Mouse (Mus musculus): Measurements from ENCODE around the gene Faah. TPM values are rescaled to one million over a fixed set of nuclear protein-coding genes. Genes with fewer than 3 reads are reported as not detected.

Gene Faah
- 25.7 and 31.3 TPM in 2 replicates for polyA plus RNA-seq (2012; rRNA removed)

DNA sequence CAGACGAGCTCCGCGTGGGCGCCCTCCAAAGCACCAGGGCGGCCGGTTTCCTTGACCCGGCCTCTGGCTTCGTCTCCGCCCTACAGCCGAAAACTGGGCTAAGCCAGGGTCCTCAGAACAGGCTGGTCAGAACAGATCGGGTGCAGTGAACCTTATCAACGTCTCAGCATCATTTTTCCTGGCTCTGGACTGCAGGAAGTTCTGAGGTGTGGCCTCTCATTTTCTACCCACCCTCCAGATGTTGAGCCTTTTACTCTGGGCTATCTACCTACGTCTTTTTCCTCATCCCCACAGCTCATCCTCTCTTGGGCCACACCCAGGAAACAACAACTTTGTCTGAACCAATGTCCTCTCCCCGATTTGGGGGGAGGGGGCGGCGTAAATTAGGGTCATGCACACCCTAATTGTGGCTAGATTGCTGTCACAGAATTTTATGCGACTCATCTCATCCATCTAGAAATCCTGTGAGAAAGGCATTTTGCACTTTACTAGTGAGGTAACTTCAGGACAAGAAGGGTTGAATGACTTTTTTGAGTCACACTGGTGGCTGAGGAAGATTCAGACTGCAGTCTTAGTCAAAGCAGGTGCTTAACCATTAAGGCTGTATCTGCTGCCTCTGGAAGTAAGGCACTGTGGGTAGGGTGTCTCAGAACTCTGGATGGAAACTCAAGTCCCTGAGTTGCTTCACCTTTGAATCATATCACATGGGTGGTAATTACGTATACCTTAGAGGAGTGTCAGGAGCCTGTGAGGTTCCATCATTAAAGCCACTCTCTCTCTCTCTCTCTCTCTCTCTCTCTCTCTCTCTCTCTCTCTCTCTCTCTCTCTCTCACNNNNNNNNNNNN lies at the start of gene Faah:
TSS of gene Faah (minus strand) at position 25 of the 845 bp plus-strand sequence.
- DNase-seq (ENCODE audit: low read depth in 1 of 2, low spot score in 2 of 2), result no peak
- H3K27me3 ChIP-seq (ENCODE audit: control insufficient read depth, insufficient read depth, low read length), result no peaks in the 10 kb centered on the region
- WGBS, result 13% methylated on average over 18 of the region's 18 CpGs
- no peaks in the 10 kb centered on the region for H3K36me3 ChIP-seq (ENCODE audit: control insufficient read depth, insufficient read depth, low read length)
- peaks cover 3% of the 10 kb centered on the region for H3K4me1 ChIP-seq (ENCODE audit: control insufficient read depth, insufficient read depth, insufficient read length)
- TF ChIP-seq POLR2A (IDR thresholded peaks at IDR 0.05; ENCODE audit: low read depth, low read length) (no peak), CTCF (IDR thresholded peaks at IDR 0.05; ENCODE audit: extremely low read depth, insufficient read depth, insufficient read length, insufficient replicate concordance) (no peak)
- H3K4me3 ChIP-seq (ENCODE audit: extremely low read depth, insufficient read depth, insufficient read length), result peak within 1 kb of the TSS; percentile 78
- peak within 1 kb of the TSS; percentile 80 for H3K27ac ChIP-seq (ENCODE audit: insufficient read depth, low read length)

DNA sequence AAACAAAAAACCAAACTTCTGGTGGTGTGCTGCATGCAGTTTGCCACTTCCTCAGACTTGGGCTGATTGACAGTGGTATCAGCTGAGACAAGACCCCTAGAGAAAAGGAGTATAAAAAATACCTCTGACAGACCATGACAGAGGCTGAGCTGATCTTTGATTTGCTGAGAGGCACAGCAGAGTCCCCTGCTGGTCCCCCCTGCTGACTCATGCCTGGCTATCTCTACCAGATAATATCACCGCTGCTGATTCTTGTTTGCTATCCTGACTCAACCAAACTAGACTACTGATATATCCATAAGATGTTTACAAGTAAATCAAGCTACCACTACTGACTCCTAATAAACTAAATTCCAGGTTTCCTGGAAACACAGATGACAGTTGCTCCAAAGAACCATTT lies 46.1 kb upstream of the Faah start:
- H3K27ac ChIP-seq (ENCODE audit: insufficient read depth, low read length), result no peak overlapping the region
- DNase-seq (ENCODE audit: low read depth in 1 of 2, low spot score in 2 of 2), result no peak
- peaks cover 6% of the 10 kb centered on the region for H3K36me3 ChIP-seq (ENCODE audit: control insufficient read depth, insufficient read depth, low read length)
- TF ChIP-seq POLR2A (IDR thresholded peaks at IDR 0.05; ENCODE audit: low read depth, low read length) (no peak), CTCF (IDR thresholded peaks at IDR 0.05; ENCODE audit: extremely low read depth, insufficient read depth, insufficient read length, insufficient replicate concordance) (no peak)
- no peaks in the 10 kb centered on the region for H3K4me1 ChIP-seq (ENCODE audit: control insufficient read depth, insufficient read depth, insufficient read length)
- 58% methylated on average over 1 of the region's 1 CpGs for WGBS
- no peaks in the 10 kb centered on the region for H3K27me3 ChIP-seq (ENCODE audit: control insufficient read depth, insufficient read depth, low read length)
- no peak overlapping the region for H3K4me3 ChIP-seq (ENCODE audit: extremely low read depth, insufficient read depth, insufficient read length)

DNA sequence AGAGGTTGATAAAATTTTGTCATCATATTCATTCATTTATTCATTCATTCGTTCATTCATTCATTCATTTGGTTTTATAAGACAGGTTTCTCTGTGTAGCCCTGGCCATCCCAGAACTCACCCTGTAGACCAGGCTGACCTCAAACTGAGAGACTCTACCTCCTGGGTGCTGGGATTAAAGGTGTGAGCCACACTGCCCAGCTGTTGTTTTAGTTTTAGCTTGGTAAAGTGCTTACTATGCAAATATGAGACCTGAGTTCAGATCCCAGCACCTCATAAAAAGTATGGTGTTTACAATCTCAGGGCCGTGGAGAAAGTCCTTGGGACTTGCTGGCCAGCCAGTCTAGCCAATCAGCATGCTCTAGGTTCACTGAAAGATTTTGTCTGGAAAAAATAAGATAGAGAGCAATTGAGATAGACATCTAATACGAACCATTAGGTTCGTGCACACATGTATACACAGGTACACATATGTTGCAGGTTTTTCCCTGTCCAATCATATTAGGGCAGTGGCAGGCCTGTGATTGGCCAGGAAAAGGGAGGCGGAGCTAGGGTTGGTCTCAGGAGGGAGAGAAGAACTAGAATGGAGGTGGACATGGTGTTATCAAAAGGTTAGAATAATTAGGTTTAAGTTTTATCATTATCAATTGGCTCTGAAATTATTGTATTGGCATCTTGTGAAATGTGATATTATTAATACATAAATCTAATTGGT lies 41.4 kb upstream of the Faah start:
- Histone ChIP-seq H3K27ac (ENCODE audit: insufficient read depth, low read length) (no peak overlapping the region), H3K4me3 (ENCODE audit: extremely low read depth, insufficient read depth, insufficient read length) (no peak overlapping the region), H3K4me1 (ENCODE audit: control insufficient read depth, insufficient read depth, insufficient read length) (0 out of 2 replicates have a peak, but pooled peaks cover 2% of the 10 kb centered on the region), H3K27me3 (ENCODE audit: control insufficient read depth, insufficient read depth, low read length) (no peaks in the 10 kb centered on the region), H3K36me3 (ENCODE audit: control insufficient read depth, insufficient read depth, low read length) (no peaks in the 10 kb centered on the region)
- WGBS, result 81% methylated on average over 5 of the region's 5 CpGs
- DNase-seq (ENCODE audit: low read depth in 1 of 2, low spot score in 2 of 2), result no peak
- TF ChIP-seq CTCF (IDR thresholded peaks at IDR 0.05; ENCODE audit: extremely low read depth, insufficient read depth, insufficient read length, insufficient replicate concordance) (no peak), POLR2A (IDR thresholded peaks at IDR 0.05; ENCODE audit: low read depth, low read length) (no peak)

DNA sequence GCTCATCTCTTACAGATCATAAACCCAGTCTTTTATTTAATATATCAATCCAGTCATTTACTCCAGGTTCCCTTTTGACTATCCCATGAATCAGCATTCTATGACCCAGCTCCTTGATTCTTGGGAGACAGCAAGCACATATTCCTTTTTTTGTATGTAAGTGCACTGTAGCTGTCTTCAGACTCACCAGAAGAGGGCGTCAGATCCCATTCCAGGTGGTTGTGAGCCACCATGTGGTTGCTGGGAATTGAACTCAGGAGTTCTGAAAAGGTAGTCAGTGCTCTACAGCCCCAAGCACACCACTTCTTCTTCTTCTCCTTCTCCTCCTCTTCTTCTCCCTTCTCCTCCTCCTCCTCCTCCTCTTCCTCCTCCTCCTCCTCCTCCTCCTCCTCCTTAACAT lies 39.8 kb upstream of the Faah start:
- Histone ChIP-seq H3K27ac (ENCODE audit: insufficient read depth, low read length) (no peak overlapping the region), H3K36me3 (ENCODE audit: control insufficient read depth, insufficient read depth, low read length) (no peaks in the 10 kb centered on the region), H3K4me3 (ENCODE audit: extremely low read depth, insufficient read depth, insufficient read length) (no peak overlapping the region), H3K27me3 (ENCODE audit: control insufficient read depth, insufficient read depth, low read length) (no peaks in the 10 kb centered on the region), H3K4me1 (ENCODE audit: control insufficient read depth, insufficient read depth, insufficient read length) (peaks cover 5% of the 10 kb centered on the region; the same call in 1 of the 2 replicates)
- 17% methylated on average over 1 of the region's 1 CpGs for WGBS
- no peak for TF ChIP-seq CTCF (IDR thresholded peaks at IDR 0.05; ENCODE audit: extremely low read depth, insufficient read depth, insufficient read length, insufficient replicate concordance)
- TF ChIP-seq POLR2A (IDR thresholded peaks at IDR 0.05; ENCODE audit: low read depth, low read length), result no peak
- DNase-seq (ENCODE audit: low read depth in 1 of 2, low spot score in 2 of 2), result no peak

DNA sequence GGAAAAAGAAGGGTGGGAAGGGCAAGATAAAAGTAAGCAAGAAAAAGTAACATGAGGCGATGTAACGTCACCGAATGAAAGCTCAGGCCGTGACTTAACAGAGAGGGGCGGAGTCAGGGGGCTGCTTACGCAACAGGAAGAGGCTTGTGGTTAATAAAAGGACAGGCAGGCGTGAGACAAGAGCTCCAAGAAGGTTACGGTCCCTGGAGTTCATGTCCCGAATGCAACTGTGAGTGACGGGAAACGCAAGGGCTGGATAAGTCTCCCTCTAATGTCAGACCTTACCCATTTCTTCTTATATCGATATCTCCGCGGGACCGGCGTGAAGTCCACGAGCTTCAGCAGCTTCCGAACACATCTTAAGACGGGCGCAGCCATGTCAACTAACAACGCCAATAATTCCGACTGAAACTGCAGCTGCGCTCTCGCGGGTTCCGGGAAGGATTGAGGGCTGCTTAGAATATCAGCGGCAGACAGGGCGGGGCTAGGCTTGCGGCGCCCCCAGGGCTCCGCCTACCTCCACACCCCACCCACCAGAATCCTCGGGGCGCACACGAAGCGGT lies 35.8 kb upstream of the Faah start, which contains the start of gene Nsun4:
TSS of gene Nsun4 (minus strand) at position 478 of the 563 bp plus-strand sequence.
- H3K36me3 ChIP-seq (ENCODE audit: control insufficient read depth, insufficient read depth, low read length), result no peaks in the 10 kb centered on the region
- H3K27ac ChIP-seq (ENCODE audit: insufficient read depth, low read length), result peak within 1 kb of the TSS; percentile 93
- TF ChIP-seq CTCF (IDR thresholded peaks at IDR 0.05; ENCODE audit: extremely low read depth, insufficient read depth, insufficient read length, insufficient replicate concordance), result no peak
- TF ChIP-seq POLR2A (IDR thresholded peaks at IDR 0.05; ENCODE audit: low read depth, low read length), result peak; percentile 67
- peak within 1 kb of the TSS; percentile 81 for H3K4me3 ChIP-seq (ENCODE audit: extremely low read depth, insufficient read depth, insufficient read length)
- H3K4me1 ChIP-seq (ENCODE audit: control insufficient read depth, insufficient read depth, insufficient read length), result peaks cover 8% of the 10 kb centered on the region; the same call in 1 of the 2 replicates
- under 1% methylated on average over 35 of the region's 35 CpGs for WGBS
- peak; percentile 88 to 94 for DNase-seq (ENCODE audit: low read depth in 1 of 2, low spot score in 2 of 2)
- H3K27me3 ChIP-seq (ENCODE audit: control insufficient read depth, insufficient read depth, low read length), result no peaks in the 10 kb centered on the region

DNA sequence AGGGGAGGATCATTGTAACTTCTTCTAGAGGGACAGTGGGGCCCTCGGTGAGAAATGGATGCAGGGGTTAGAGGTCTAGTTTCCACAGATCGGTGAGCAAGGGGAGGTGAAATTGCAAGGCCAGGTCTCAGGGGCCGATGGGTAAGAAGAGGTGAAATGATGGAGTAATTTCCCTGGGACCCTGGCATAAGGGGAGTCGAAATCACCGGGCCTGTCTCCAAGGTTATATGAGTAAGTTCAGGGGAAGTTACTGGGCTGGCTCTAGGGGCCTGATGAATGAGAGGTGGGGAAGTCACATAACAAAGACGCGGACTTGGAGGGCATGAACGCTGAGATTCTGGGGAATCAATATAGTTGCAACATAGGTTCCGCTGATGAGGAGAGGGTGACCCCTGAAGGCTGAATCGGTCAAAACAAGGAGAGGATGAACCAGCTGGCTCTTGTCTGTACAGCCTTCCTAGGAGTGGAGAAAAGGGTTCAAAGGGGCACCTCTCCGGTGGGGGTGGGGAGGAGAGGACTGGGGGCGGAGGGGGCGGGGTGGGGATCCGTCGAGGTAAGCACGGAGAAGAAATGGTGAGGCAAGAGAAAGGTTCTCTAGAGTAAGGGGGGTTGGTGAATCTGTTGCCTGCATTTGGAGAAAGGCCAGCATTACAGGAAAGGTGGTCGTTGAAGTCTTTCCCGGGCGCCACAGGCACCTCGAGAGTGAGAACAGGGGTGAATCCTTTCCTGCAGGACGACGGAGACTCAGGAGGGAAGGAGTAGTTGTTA lies 35.0 kb upstream of the Faah start:
- peaks cover 5% of the 10 kb centered on the region for H3K36me3 ChIP-seq (ENCODE audit: control insufficient read depth, insufficient read depth, low read length)
- TF ChIP-seq CTCF (IDR thresholded peaks at IDR 0.05; ENCODE audit: extremely low read depth, insufficient read depth, insufficient read length, insufficient replicate concordance), result peak; percentile 21; the same call in 1 of the 2 replicates
- no peak for TF ChIP-seq POLR2A (IDR thresholded peaks at IDR 0.05; ENCODE audit: low read depth, low read length)
- DNase-seq (ENCODE audit: low read depth in 1 of 2, low spot score in 2 of 2), result peak in 1 of 2 experiments; percentile 51
- peak overlapping the region; percentile 93 for H3K27ac ChIP-seq (ENCODE audit: insufficient read depth, low read length)
- H3K27me3 ChIP-seq (ENCODE audit: control insufficient read depth, insufficient read depth, low read length), result no peaks in the 10 kb centered on the region
- peaks cover 8% of the 10 kb centered on the region; the same call in 1 of the 2 replicates for H3K4me1 ChIP-seq (ENCODE audit: control insufficient read depth, insufficient read depth, insufficient read length)
- peak overlapping the region; percentile 81 for H3K4me3 ChIP-seq (ENCODE audit: extremely low read depth, insufficient read depth, insufficient read length)
- 10% methylated on average over 22 of the region's 22 CpGs for WGBS

Data from spleen, adult 2 months (tissue).